Mouse (Mus musculus) macrophage (primary cell): ENCODE data around the gene Pnpla7. TPM values are rescaled to one million over a fixed set of nuclear protein-coding genes. Genes with fewer than 3 reads are reported as not detected.
"Not testable (repeated sequence)": the region's sequence is repeated elsewhere in the genome, so short reads cannot be mapped to it uniquely, and the experiment has no call there.

Source experiments
- H3K27ac ChIP-seq: fragments of 350-480 bp; formaldehyde crosslinking; 2 replicates; pipeline ENCODE4 v1.9.0; 2021
- H3K36me3 ChIP-seq: fragments of 350-480 bp; formaldehyde crosslinking; 2 replicates; pipeline ENCODE4 v1.9.0; 2021; ENCODE audit errors: inconsistent target
- H3K4me3 ChIP-seq: fragments of 350-480 bp; formaldehyde crosslinking; 2 replicates; pipeline ENCODE4 v1.9.0; 2021; ENCODE audit errors: inconsistent target
- H3K79me2 ChIP-seq: fragments of 350-480 bp; formaldehyde crosslinking; 2 replicates; pipeline ENCODE4 v1.9.0; 2021; ENCODE audit errors: inconsistent target
- WGBS: methylation state at CpG from one replicate; pipeline ENCODE4 v1.1.7; 2026; ENCODE audit warnings: inconsistent platforms; ENCODE audit not compliant: missing documents; 5-methylcytosine and 5-hydroxymethylcytosine counted together
- polyA plus RNA-seq: library from polyadenylated mRNA; stranded (reverse); fragments of 250-400 nt; gene quantifications from 3 replicates; pipeline ENCODE4 v1.2.4, GENCODE M21; 2018; ENCODE audit warnings: inconsistent platforms
- total RNA-seq, 78 experiments: library from RNA; depleted of rRNA; stranded (reverse); fragments of 250-400 nt; gene quantifications; 1 replicate in 9 of 78; 2 replicates in 24 of 78; 3 replicates in 43 of 78; 4 replicates in 2 of 78; pipeline ENCODE4 v1.2.4; 2018; ENCODE audit warnings: inconsistent platforms in 56 of 78

Gene Pnpla7
- total RNA-seq (2018; cell fraction: chromatin; rRNA removed), result 1,000 to 10,000 TPM in 5 of 26 experiments, 100 to 1,000 TPM in 20, 10 to 100 TPM in 1; 39.5 to 1,177 (median 524) TPM
- total RNA-seq (2018; cell fraction: cytosol; rRNA removed), result 100 to 1,000 TPM in 13 of 26 experiments, 10 to 100 TPM in 13; 44.4 to 172 (median 98.9) TPM
- 100 to 1,000 TPM in 24 of 26 experiments, 10 to 100 TPM in 2; 50.9 to 630 (median 233) TPM for total RNA-seq (2018; cell fraction: nucleus; rRNA removed)
- 43.8 to 153 TPM (median 111 TPM) in 3 replicates for polyA plus RNA-seq

DNA sequence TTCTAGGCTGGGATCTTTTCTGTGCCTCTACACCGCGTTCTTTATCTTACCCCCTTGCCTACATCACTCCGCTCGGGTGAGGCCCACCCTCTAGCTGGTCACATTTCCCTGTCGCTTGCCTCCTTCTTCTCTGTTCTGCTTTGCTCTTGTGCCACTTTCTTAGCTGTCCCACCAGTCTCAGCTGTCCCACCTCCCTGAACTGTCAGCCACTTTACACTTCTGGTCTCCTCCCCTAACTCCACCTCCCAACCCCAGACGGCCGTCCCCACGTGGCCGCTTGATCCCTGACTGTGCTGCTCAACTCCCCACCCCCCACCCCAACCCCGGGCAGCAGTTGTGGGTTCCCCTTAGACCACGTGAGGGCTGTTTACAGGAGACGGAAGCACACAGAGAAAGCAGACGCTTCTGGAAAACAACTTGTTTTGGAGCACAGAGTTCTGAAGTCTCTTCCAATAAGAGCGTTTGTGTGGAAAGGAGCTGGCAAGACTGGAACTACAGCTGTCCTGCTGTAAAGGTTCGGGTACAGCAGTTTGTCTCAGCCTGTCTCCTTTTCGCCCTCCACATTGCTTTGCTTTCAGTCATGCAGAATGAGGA is at the start of gene Pnpla7:
Gene Pnpla7 (plus strand): TSS at position 330 of the 594 bp plus-strand sequence.
- H3K79me2 ChIP-seq, result peaks cover 63% of the 10 kb centered on the region
- peaks cover 15% of the 10 kb centered on the region for H3K36me3 ChIP-seq
- peak within 1 kb of the TSS; percentile 91 for H3K27ac ChIP-seq
- H3K4me3 ChIP-seq, result peak within 1 kb of the TSS; percentile 91
- 4% methylated on average over 15 of the region's 16 CpGs for WGBS

DNA sequence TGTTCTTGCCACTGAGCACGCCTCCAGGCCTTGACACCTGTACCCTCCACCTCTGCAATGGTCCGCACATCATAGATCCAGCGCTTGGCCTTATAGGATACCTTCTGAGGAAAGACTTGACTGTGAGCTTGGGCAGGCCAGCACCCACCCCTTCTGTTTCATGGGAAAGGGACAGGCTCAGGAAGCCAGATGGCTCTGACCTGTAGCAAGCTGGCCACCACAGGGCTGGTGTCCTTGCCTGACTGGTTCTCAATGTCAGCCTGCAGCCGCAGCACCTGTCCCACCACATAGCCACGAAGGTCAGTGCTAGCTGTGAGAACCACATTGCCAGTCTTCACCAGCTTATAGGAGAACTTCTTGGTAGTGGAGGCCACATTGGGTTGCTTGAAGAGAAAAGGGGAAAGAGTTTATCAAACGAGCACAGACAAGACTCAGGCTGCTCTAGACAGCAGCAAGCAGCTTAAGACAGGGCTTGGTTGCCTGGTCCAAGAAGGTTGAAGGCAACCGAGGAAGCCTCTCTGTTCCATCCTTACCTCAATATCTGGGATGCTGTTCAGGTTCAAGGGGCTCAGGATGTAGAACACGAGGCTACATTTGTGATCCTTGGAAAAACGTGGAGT is 49.4 kb upstream of the Pnpla7 start:
- Histone ChIP-seq H3K79me2 (peaks cover 40% of the 10 kb centered on the region), H3K27ac (no peak overlapping the region), H3K4me3 (no peak overlapping the region), H3K36me3 (peaks cover 19% of the 10 kb centered on the region; the same call in 1 of the 2 replicates)
- WGBS, result 85% methylated on average over 9 of the region's 9 CpGs

GRCm38 (mm10) chr2:24926965-24927358 is 48.9 kb upstream of the Pnpla7 start:
- H3K79me2 ChIP-seq, result peaks cover 45% of the 10 kb centered on the region
- no peak overlapping the region for H3K4me3 ChIP-seq
- peak overlapping the region; percentile 8; the same call in 1 of the 2 replicates for H3K27ac ChIP-seq
- 44% methylated on average over 7 of the region's 7 CpGs for WGBS
- H3K36me3 ChIP-seq, result peaks cover 19% of the 10 kb centered on the region; the same call in 1 of the 2 replicates

DNA sequence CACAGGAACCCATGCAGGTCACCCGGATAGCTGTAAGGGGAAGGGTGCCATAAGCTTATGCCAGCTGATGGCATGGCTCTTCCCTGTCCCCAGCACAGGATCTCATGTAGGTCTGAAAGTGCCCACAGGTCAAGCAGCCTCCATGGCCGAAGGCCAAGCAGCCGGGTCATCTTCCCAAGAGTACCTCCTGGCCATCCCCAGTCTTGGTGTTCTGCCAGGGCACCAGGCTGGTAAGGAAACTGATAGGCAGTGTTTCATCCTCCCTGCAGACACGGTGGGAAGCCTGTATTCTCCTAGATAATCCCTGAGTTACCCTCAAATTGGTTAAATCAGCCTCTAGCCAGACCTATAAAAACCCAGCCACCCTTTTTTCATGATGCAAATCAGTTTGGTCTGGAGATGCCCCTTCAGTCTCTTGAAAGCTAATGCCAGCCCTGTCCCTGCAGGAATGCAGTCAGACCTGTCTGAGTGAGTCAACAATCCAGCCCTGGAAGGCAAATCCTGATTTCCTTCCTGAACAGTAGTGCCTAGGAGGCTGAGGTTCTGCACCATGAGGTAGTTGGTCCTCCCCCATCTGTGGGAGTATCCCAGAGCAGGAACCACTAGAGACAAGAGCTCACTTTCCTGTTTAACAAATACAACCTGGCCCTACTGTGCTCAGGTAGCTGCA is 47.9 kb upstream of the Pnpla7 start:
- Histone ChIP-seq H3K79me2 (peaks cover 55% of the 10 kb centered on the region), H3K4me3 (no peak overlapping the region), H3K36me3 (peaks cover 19% of the 10 kb centered on the region; the same call in 1 of the 2 replicates), H3K27ac (no peak overlapping the region)
- 90% methylated on average over 4 of the region's 4 CpGs for WGBS

GRCm38 (mm10) chr2:24929119-24929518 is 46.7 kb upstream of the Pnpla7 start:
- peaks cover 66% of the 10 kb centered on the region for H3K79me2 ChIP-seq
- peaks cover 19% of the 10 kb centered on the region; the same call in 1 of the 2 replicates for H3K36me3 ChIP-seq
- WGBS, result 91% methylated on average over 2 of the region's 2 CpGs
- H3K27ac ChIP-seq, result no peak overlapping the region
- no peak overlapping the region for H3K4me3 ChIP-seq

GRCm38 (mm10) chr2:24929593-24929992 is 46.2 kb upstream of the Pnpla7 start:
- Histone ChIP-seq H3K36me3 (peaks cover 19% of the 10 kb centered on the region; the same call in 1 of the 2 replicates), H3K27ac (no peak overlapping the region), H3K4me3 (no peak overlapping the region), H3K79me2 (peaks cover 71% of the 10 kb centered on the region)
- WGBS, result 100% methylated on average over 5 of the region's 5 CpGs

- Histone ChIP-seq H3K4me3 (peak overlapping the region; percentile 83), H3K36me3 (no peaks in the 10 kb centered on the region), H3K79me2 (peaks cover 53% of the 10 kb centered on the region), H3K27ac (peak overlapping the region; percentile 60)
- WGBS, result 2% methylated on average over 18 of the region's 19 CpGs
Measured at GRCm38 (mm10) chr2:24934441-24934963, 41.3 kb upstream of the Pnpla7 start.

- Histone ChIP-seq H3K4me3 (peak within 1 kb of the TSS; percentile 83), H3K79me2 (peaks cover 45% of the 10 kb centered on the region), H3K36me3 (no peaks in the 10 kb centered on the region), H3K27ac (peak within 1 kb of the TSS; percentile 60)
- 2% methylated on average over 40 of the region's 49 CpGs for WGBS
Measured at GRCm38 (mm10) chr2:24935057-24935796, 40.6 kb upstream of the Pnpla7 start, which contains the start of gene Arrdc1. TSS of gene Arrdc1 (minus strand) at chr2:24935252.

- 88% methylated on average over 4 of the region's 4 CpGs for WGBS
- H3K79me2 ChIP-seq, result no peaks in the 10 kb centered on the region
- H3K27ac ChIP-seq, result no peak overlapping the region
- no peak overlapping the region for H3K4me3 ChIP-seq
- no peaks in the 10 kb centered on the region for H3K36me3 ChIP-seq
Measured at GRCm38 (mm10) chr2:24942092-24942491, 33.7 kb upstream of the Pnpla7 start.

DNA sequence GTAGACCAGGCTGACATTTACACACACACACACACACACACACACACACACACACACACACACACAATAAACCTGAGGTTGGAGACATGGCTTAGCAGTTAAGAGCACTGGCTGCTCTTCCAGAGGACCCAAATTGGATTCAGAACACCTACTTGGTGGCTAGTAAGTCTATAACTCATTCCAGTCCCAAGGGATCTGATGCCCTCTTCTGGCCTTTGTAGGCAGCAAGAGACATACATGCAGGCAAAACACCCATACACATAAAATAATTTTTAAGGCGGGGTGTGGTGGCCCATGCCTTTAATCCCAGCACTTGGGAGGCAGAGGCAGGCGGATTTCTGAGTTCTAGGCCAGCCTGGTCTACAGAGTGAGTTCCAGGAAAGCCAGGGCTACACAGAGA is 31.5 kb upstream of the Pnpla7 start:
- 33% methylated on average over 2 of the region's 2 CpGs for WGBS
- H3K79me2 ChIP-seq, H3K36me3 ChIP-seq, H3K4me3 ChIP-seq, H3K27ac ChIP-seq: not testable (repeated sequence)

GRCm38 (mm10) chr2:24949421-24950188 is 26.2 kb upstream of the Pnpla7 start, which contains the start of gene Zmynd19:
TSS of gene Zmynd19 (plus strand) at chr2:24949792.
- no peak within 1 kb of the TSS for H3K27ac ChIP-seq
- H3K79me2 ChIP-seq, result peaks cover 11% of the 10 kb centered on the region
- WGBS, result under 1% methylated on average over 94 of the region's 108 CpGs
- H3K4me3 ChIP-seq, result peak within 1 kb of the TSS; percentile 41
- H3K36me3 ChIP-seq, result no peaks in the 10 kb centered on the region

- H3K36me3 ChIP-seq, result no peaks in the 10 kb centered on the region
- H3K27ac ChIP-seq, result no peak overlapping the region
- H3K4me3 ChIP-seq, result peak overlapping the region; percentile 41
- peaks cover 11% of the 10 kb centered on the region for H3K79me2 ChIP-seq
- under 1% methylated on average over 31 of the region's 31 CpGs for WGBS
Measured at GRCm38 (mm10) chr2:24950189-24950535, 25.7 kb upstream of the Pnpla7 start.

GRCm38 (mm10) chr2:24952537-24953055 is 23.2 kb upstream of the Pnpla7 start:
- peaks cover 11% of the 10 kb centered on the region for H3K79me2 ChIP-seq
- no peaks in the 10 kb centered on the region for H3K36me3 ChIP-seq
- H3K4me3 ChIP-seq, result no peak overlapping the region
- WGBS, result 91% methylated on average over 4 of the region's 4 CpGs
- no peak overlapping the region for H3K27ac ChIP-seq
